Mouse (Mus musculus) liver, embryonic 16.5 days (tissue): ENCODE measurements around the gene Hexim2. TPM values are rescaled to one million over a fixed set of nuclear protein-coding genes. Genes with fewer than 3 reads are reported as not detected.

Source experiments
- ATAC-seq: fragments of 200-750 bp; cut with Nextera tagmentation; 2 replicates; pipeline ENCODE4 v1.8.0; 2017; ENCODE audit warnings: low read depth, mild to moderate bottlenecking, moderate number of reproducible peaks, moderate library complexity
- H3K27ac ChIP-seq: fragments of 300-500 bp; sonication (generic); 2 replicates; pipeline ENCODE4 v1.5.1; 2014; ENCODE audit warnings: mild to moderate bottlenecking, low read length
- H3K27me3 ChIP-seq: fragments of 300-500 bp; sonication (generic); 2 replicates; pipeline ENCODE4 v1.6.1; 2014; ENCODE audit warnings: low read depth, low read length, mixed read lengths; ENCODE audit not compliant: control insufficient read depth, insufficient read depth
- H3K36me3 ChIP-seq: fragments of 300-500 bp; sonication (generic); 2 replicates; pipeline ENCODE4 v1.6.1; 2014; ENCODE audit warnings: mild to moderate bottlenecking; ENCODE audit not compliant: control insufficient read depth, insufficient read depth
- H3K4me1 ChIP-seq: fragments of 300-500 bp; sonication (generic); 2 replicates; pipeline ENCODE4 v1.6.1; 2014; ENCODE audit warnings: low read depth, low read length, mixed read lengths; ENCODE audit not compliant: control insufficient read depth
- H3K4me2 ChIP-seq: fragments of 300-500 bp; sonication (generic); 2 replicates; pipeline ENCODE4 v1.6.1; 2014; ENCODE audit warnings: low read depth, low read length, mixed read lengths
- H3K4me3 ChIP-seq: fragments of 300-500 bp; sonication (generic); 2 replicates; pipeline ENCODE4 v1.5.1; 2014; ENCODE audit warnings: low read depth, mild to moderate bottlenecking, low read length
- H3K9ac ChIP-seq: fragments of 300-500 bp; sonication (generic); 2 replicates; pipeline ENCODE4 v1.6.1; 2014; ENCODE audit warnings: low read depth, low read length
- H3K9me3 ChIP-seq: fragments of 300-500 bp; sonication (generic); replicated peaks from 2 replicates; pipeline ENCODE4 v1.6.1; 2016; ENCODE audit warnings: low read length; ENCODE audit not compliant: control insufficient read depth
- WGBS: fragments of 180-500 bp; shearing (Covaris S2); extraction: QIAGEN DNeasy Blood & Tissue Kit; methylation state at CpG from one replicate; pipeline ENCODE4 v1.1.7; 2014; ENCODE audit not compliant: insufficient replicate concordance; 5-methylcytosine and 5-hydroxymethylcytosine counted together
- polyA plus RNA-seq: library from polyadenylated mRNA; unstranded; fragments of >200 nt; fragmentation: Nextera tagmentation; extraction: Ambion mirVana; gene quantifications from 2 replicates; pipeline ENCODE4 v1.2.1, GENCODE M21; 2015

The Hexim2 gene
- polyA plus RNA-seq, result 5.2 and 5.7 TPM in 2 replicates

GRCm38 (mm10) chr11:103131701-103132575 lies at the start of gene Hexim2:
Gene Hexim2 (plus strand): TSS chr11:103132429.
- H3K27ac ChIP-seq, result peak within 1 kb of the TSS; percentile 94
- no peaks in the 10 kb centered on the region for H3K9me3 ChIP-seq
- peak; percentile 27 for ATAC-seq
- WGBS, result under 1% methylated on average over 39 of the region's 39 CpGs
- peak within 1 kb of the TSS; percentile 77 for H3K4me2 ChIP-seq
- peak within 1 kb of the TSS; percentile 98 for H3K9ac ChIP-seq
- H3K36me3 ChIP-seq, result no peaks in the 10 kb centered on the region
- peaks cover 45% of the 10 kb centered on the region for H3K4me1 ChIP-seq
- peak within 1 kb of the TSS; percentile 94 for H3K4me3 ChIP-seq
- H3K27me3 ChIP-seq, result no peaks in the 10 kb centered on the region

DNA sequence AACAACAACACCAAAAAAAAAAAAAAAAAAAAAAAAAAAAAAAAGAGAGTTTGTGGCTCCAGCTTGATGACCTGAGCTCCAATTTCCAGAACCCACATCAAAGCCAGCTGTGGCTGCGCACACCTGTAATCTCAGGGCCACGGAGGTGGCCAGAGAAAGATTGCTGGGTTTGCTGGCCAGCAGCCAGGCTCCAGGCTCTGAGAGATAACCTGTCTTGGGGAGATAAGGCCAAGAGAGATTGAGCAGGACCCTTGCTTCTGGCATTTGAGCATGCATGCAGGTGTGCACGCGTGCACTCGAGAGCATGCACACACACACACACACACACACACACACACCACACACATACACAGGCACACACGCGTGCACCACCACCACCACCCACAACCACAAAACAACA lies 38.9 kb upstream of the Hexim2 start:
- H3K4me1 ChIP-seq, result no peaks in the 10 kb centered on the region
- no peak for ATAC-seq
- 60% methylated on average over 7 of the region's 7 CpGs for WGBS
- H3K4me3 ChIP-seq, result no peak overlapping the region
- no peaks in the 10 kb centered on the region for H3K36me3 ChIP-seq
- no peak overlapping the region for H3K27ac ChIP-seq
- no peak overlapping the region for H3K4me2 ChIP-seq
- H3K9ac ChIP-seq, result no peak overlapping the region
- H3K27me3 ChIP-seq, result no peaks in the 10 kb centered on the region
- H3K9me3 ChIP-seq, result no peaks in the 10 kb centered on the region

DNA sequence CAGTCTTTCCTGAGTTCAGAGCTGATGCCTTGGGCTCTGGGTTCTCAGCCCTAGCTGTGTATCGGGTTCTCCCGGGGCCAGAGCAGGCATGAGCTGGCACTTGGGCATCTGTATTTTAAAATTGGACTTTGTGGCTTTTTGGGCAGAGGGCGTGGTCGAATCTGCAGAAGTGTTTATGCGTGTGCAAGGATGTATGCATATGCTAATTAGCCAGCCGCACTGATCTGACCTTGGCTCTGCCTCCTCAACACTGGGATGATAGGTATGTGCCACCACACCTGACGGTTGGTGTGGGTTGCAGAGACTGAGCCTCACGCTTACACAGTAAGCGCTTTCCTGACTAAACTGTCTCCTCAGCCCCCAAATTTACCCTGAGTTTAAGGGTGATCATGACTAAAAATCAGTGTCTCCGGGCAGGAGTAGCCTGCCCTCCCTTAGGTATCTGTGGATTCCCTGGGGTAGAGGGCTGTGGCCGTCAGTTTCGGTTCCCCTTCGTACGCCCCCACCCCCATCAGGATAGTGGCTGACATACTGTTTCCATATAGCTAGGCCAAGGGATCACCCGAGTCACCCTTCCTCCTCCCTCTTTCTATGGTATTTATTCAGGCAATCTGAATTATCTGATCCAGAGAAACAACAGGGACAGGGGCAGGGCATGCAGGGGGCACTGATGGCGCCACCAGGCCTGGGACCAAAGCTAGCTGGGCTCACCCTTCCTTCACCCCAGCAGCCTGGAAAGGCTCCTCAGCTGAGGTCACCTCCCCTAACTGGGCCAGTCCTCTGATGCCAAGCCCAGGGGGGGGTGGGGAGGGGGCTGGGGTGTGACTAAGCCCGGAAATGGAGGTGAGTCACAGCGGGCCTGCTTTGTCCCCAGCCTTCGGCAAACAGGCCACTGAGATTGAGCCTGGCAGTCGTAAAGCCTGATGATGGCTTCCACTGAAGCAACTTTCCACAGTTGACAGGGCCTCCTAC lies 38.1 kb upstream of the Hexim2 start:
- no peaks in the 10 kb centered on the region for H3K9me3 ChIP-seq
- H3K4me3 ChIP-seq, result no peak overlapping the region
- no peak overlapping the region for H3K4me2 ChIP-seq
- H3K9ac ChIP-seq, result no peak overlapping the region
- no peaks in the 10 kb centered on the region for H3K27me3 ChIP-seq
- no peaks in the 10 kb centered on the region for H3K4me1 ChIP-seq
- H3K27ac ChIP-seq, result no peak overlapping the region
- WGBS, result 51% methylated on average over 20 of the region's 20 CpGs
- no peak for ATAC-seq
- H3K36me3 ChIP-seq, result no peaks in the 10 kb centered on the region

- Histone ChIP-seq H3K4me1 (no peaks in the 10 kb centered on the region), H3K9me3 (no peaks in the 10 kb centered on the region), H3K4me3 (no peak overlapping the region), H3K27ac (no peak overlapping the region), H3K9ac (no peak overlapping the region), H3K27me3 (peaks cover 10% of the 10 kb centered on the region), H3K36me3 (no peaks in the 10 kb centered on the region), H3K4me2 (no peak overlapping the region)
- 73% methylated on average over 9 of the region's 9 CpGs for WGBS
- no peak for ATAC-seq
Observed at GRCm38 (mm10) chr11:103095107-103095670, 37.0 kb upstream of the Hexim2 start.

DNA sequence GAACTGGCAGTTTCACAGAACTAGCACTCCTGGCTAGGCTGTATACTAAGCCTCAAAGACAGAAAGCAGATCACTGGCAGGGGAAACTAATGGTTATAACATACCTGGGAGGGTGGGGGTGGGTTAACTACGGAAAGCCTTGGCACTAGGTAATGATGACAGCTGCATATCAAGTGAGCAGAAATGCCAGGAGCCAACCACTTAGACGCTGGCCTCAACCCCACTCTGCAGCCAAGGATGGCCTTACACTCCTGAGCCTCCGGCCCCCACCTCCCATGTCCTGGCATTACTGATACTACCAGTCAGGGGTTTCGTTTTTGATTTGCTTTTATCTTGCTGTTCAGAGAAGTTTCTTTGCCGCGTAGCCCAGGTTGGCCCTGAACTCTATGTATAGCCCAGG lies 36.4 kb upstream of the Hexim2 start:
- no peaks in the 10 kb centered on the region for H3K4me1 ChIP-seq
- H3K36me3 ChIP-seq, result no peaks in the 10 kb centered on the region
- WGBS, result 67% methylated on average over 6 of the region's 6 CpGs
- peaks cover 16% of the 10 kb centered on the region for H3K27me3 ChIP-seq
- no peaks in the 10 kb centered on the region for H3K9me3 ChIP-seq
- no peak for ATAC-seq
- H3K9ac ChIP-seq, result no peak overlapping the region
- no peak overlapping the region for H3K4me3 ChIP-seq
- no peak overlapping the region for H3K27ac ChIP-seq
- H3K4me2 ChIP-seq, result no peak overlapping the region

DNA sequence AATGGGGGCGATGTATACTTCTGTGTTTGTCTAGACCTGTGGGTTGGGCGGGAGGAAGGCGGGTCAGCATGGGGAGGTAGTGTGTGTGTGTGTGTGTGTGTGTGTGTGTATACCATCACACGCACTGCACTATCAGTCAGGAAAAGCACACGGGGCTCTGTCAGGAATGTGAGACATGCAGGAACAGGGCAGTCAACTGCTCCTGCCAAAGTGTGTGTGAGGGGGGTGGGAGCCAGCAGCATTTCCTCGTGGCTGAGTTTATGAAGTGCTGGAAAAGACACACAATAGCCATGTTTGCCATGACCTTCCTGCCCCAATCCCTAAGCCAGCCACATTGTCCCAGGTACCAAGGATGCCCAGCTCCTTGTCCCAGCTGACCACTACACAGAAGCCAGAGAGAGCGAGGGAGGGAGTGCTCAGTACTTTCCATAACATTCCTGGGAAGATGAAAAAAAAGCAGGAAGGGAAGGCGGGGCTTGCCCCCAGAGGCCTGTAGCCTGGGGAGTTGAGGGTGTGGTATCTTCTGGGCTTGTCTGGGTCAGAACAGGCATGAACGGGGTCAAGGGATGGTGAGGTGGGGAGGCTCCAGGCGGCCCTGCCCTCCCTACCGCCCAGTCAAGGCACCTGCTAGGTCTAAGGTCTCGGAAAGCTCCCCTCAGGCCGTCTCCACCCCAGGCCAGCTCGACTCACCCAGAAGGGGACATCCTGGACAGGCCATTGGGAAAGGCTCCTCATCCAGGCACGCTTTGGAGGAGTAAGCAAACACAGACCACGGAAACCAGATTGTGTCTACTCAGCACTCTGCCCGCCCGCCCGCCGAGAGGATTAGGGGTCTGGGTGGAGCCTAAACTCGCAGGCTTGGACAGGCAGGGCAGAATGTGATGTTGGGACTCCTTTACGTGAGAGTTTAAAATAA lies 35.0 kb upstream of the Hexim2 start:
- H3K9ac ChIP-seq, result no peak overlapping the region
- no peaks in the 10 kb centered on the region for H3K36me3 ChIP-seq
- peaks cover 31% of the 10 kb centered on the region for H3K27me3 ChIP-seq
- H3K4me2 ChIP-seq, result no peak overlapping the region
- peaks cover 13% of the 10 kb centered on the region for H3K4me1 ChIP-seq
- H3K4me3 ChIP-seq, result no peak overlapping the region
- no peaks in the 10 kb centered on the region for H3K9me3 ChIP-seq
- no peak overlapping the region for H3K27ac ChIP-seq
- 38% methylated on average over 22 of the region's 22 CpGs for WGBS
- no peak for ATAC-seq

- WGBS, result 72% methylated on average over 11 of the region's 11 CpGs
- H3K27me3 ChIP-seq, result peaks cover 31% of the 10 kb centered on the region
Observed at GRCm38 (mm10) chr11:103098531-103099190, 33.6 kb upstream of the Hexim2 start.

More at GRCm38 (mm10) chr11:103098531-103099190, 33.6 kb upstream of the Hexim2 start:
- no peaks in the 10 kb centered on the region for H3K9me3 ChIP-seq
- H3K9ac ChIP-seq, result no peak overlapping the region
- H3K4me1 ChIP-seq, result peaks cover 19% of the 10 kb centered on the region
- no peak overlapping the region for H3K4me3 ChIP-seq
- H3K36me3 ChIP-seq, result no peaks in the 10 kb centered on the region
- H3K4me2 ChIP-seq, result no peak overlapping the region
- H3K27ac ChIP-seq, result no peak overlapping the region
- no peak for ATAC-seq
